Mouse (Mus musculus): ENCODE results near the gene Dhfr.

Dhfr gene

GRCm38 (mm10) chr13:92393047-92393661 lies 38.6 kb downstream of the Dhfr start:
- no peak for DNase-seq

- no peak for DNase-seq
Observed at GRCm38 (mm10) chr13:92398491-92399384, 44.2 kb downstream of the Dhfr start.

GRCm38 (mm10) chr13:92402063-92402462 lies 47.5 kb downstream of the Dhfr start:
- no peak for DNase-seq

GRCm38 (mm10) chr13:92403496-92403895 lies 49.0 kb downstream of the Dhfr start:
- no peak for DNase-seq

GRCm38 (mm10) chr13:92410486-92410885 lies 56.0 kb downstream of the Dhfr start:
- no peak for DNase-seq

GRCm38 (mm10) chr13:92419630-92420029 lies 65.1 kb downstream of the Dhfr start:
- DNase-seq, result no peak

GRCm38 (mm10) chr13:92423711-92424110 lies 69.2 kb downstream of the Dhfr start:
- no peak for DNase-seq

GRCm38 (mm10) chr13:92425758-92426264 lies 71.3 kb downstream of the Dhfr start, which contains the start of gene Ankrd34b:
Ankrd34b (plus strand) TSS chr13:92425896.
- peak; percentile 33 for DNase-seq

- DNase-seq, result peak; percentile 6
Observed at GRCm38 (mm10) chr13:92426294-92427051, 71.9 kb downstream of the Dhfr start.

GRCm38 (mm10) chr13:92427351-92427855 lies 72.9 kb downstream of the Dhfr start:
- DNase-seq, result peak; percentile 44
